Mouse (Mus musculus) lung, postnatal 4 days (tissue): ENCODE measurements around the gene Plekhn1.

Experiments
- DNase-seq, 2 experiments: peaks; one replicate each; pipeline ENCODE4 v3.0.0; 2021

Gene Plekhn1

GRCm38 (mm10) chr4:156234701-156235213, at the start of gene Plekhn1:
Gene Plekhn1, minus strand, starts transcription at chr4:156234857.
- peak; percentile 81 to 87 for DNase-seq

GRCm38 (mm10) chr4:156255078-156255839, 20.6 kb upstream of the Plekhn1 start, which contains the start of gene Samd11:
Gene Samd11, minus strand, starts transcription at chr4:156255657.
- no peak for DNase-seq

GRCm38 (mm10) chr4:156254361-156255077, 19.9 kb upstream of the Plekhn1 start:
- no peak for DNase-seq

- DNase-seq, result no peak
These were observed 18.4 kb upstream of the Plekhn1 start for GRCm38 (mm10) chr4:156253043-156253442.

- DNase-seq, result no peak
These were observed 18.0 kb upstream of the Plekhn1 start for GRCm38 (mm10) chr4:156252619-156253018.

DNA sequence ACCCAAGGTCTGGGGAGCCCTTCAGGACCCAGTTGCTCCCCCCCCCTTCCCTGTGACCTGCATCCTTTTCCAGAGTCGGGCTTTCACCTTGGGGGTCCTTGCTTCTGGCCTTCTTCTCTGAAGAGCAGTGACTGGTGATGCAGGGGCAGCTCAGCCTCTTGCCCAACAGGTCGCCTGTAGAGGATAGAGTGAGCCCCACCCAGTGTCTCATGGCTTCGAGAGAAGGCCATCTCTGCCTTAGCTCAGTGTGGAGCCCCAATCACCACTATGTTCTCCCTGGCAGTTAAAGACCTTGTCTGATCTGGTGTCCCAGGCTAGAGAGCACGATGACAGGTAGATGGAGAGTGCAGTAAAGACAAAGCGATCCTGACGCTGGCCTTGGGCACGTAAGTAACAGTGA, 17.5 kb upstream of the Plekhn1 start:
- no peak for DNase-seq

GRCm38 (mm10) chr4:156251081-156251480, 16.4 kb upstream of the Plekhn1 start:
- DNase-seq, result no peak

- DNase-seq, result no peak
These were observed 14.9 kb upstream of the Plekhn1 start for GRCm38 (mm10) chr4:156249567-156249966.

- no peak for DNase-seq
These were observed 2.2 kb upstream of the Plekhn1 start for GRCm38 (mm10) chr4:156236651-156237447.

DNA sequence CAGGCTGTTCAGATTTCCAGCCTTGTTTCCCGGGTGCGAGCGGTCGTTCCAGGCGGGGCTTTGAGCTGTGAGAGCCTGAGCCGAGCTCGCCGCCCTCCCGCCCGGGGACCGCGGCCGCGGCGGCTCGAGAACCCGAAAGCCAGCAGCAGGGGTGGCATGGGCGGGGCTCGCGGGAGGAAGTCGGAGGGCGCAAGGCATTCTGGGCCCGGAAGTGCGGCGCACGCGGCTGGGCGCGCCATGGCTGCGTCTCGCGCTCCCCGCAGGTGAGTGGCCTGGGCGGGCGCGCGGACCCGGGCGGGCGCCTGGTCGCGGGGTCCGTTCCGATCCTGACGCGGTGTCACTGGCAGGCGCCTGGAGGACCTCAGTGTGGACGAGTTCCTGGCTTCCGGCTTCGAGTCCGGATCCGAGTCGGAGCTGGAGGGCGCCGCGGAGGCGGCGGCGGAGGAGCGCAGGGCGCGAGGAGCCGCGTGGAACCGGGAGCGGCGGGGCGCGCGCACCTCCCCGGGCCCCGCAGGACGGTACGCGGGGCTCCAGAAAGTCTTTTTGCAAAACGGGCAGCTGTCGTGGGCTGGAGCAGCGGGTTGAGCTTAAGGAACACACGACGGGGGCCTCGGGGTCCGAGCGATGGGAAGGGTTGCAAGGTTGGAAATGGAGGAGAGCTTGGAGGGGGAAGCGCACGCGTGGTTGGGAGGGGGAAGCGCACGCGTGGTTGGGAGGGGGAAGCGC, 1.3 kb upstream of the Plekhn1 start, which contains the start of gene Noc2l:
Gene Noc2l, plus strand, starts transcription at position 203 of the 726 bp plus-strand sequence.
- DNase-seq, result peak; percentile 93 to 94

- DNase-seq, result peak in 1 of 2 experiments; percentile 26
These were observed 708 bp upstream of the Plekhn1 start for GRCm38 (mm10) chr4:156235360-156235770.

- DNase-seq, result peak in 1 of 2 experiments; percentile 34
These were observed 596 bp downstream of the Plekhn1 start for GRCm38 (mm10) chr4:156234021-156234501.

GRCm38 (mm10) chr4:156228393-156229024, 6.1 kb downstream of the Plekhn1 start:
- DNase-seq, result peak; percentile 39 to 56

GRCm38 (mm10) chr4:156227752-156228392, 6.8 kb downstream of the Plekhn1 start:
- DNase-seq, result peak; percentile 58 to 67

DNA sequence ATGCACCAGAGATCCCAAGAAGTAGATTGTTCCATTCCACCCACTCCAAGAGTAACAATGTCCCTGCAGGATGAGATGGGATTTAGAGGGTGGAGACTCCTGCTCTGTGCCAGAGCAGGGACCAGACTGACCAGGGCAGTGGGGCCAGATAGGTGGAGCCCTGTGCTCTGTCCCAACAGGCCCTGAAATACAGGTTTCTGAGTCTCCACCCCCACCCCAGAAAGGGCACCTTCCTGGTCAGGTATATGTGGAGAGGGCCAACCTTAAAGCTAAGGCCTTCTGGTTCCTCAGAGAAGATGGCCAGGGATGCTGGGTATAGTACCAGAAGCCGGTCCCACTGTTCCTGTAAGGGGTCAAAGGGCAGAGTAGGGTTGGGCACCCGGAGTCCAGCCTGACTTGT, 10.4 kb downstream of the Plekhn1 start:
- DNase-seq, result no peak

DNA sequence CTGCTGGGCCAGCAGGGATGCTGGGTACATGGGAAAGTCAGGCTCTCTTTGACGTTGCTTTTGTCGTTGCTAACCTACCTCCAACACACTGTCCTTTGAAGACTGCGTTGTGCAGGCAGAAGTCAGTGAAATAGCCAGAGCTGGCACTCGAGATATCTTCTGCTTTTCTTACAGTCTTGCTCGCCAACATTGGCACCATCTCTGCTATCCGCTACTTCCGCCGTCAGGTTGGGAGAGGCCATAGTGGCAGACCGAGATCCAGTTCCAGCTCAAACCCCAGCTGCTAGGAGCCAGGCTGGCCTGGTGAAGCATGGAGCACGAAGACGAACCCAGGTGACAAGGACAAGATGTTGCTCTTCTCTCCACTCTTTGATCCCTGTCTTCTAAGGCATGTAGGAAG, 14.7 kb downstream of the Plekhn1 start:
- peak in 1 of 2 experiments; percentile 8 for DNase-seq

GRCm38 (mm10) chr4:156217838-156218237, 16.8 kb downstream of the Plekhn1 start:
- peak in 1 of 2 experiments; percentile 40 for DNase-seq

- DNase-seq, result peak in 1 of 2 experiments; percentile 21
These were observed 17.5 kb downstream of the Plekhn1 start for GRCm38 (mm10) chr4:156217022-156217669.

DNA sequence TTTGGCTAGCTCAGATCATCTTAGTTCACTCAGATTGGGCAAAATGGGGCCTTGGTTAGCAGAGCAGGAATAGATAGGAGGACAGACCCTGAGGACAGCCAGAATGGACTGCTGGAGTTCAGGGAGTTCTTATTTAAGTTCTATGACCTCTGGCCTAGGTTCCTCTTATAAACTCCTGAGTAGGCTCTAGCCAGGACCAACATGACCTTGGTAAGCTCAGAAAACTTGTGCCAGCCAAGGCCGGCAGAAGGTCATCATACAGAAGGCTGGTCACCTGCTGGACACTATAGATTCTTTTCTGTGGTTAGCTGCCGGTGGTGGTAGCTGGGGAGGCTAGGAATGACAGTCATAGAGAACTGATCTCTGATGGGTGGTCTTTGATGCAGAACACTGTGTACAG, 18.5 kb downstream of the Plekhn1 start:
- peak in 1 of 2 experiments; percentile 8 for DNase-seq

GRCm38 (mm10) chr4:156215649-156216048, 19.0 kb downstream of the Plekhn1 start, which contains the start of gene Perm1:
Gene Perm1, plus strand, starts transcription at chr4:156215868.
- DNase-seq, result peak; percentile 37 to 41
